Mouse (Mus musculus) G1E (cell line): ENCODE results near the gene Col18a1.

ENCODE experiments used
- CTCF ChIP-seq: IDR thresholded peaks from 2 replicates; pipeline ENCODE4 v1.5.1; 2012; ENCODE audit warnings: low read depth, low read length, inconsistent platforms, mixed read lengths
- GATA1 ChIP-seq: IDR thresholded peaks from 2 replicates; pipeline ENCODE4 v1.6.1; 2012; ENCODE audit warnings: borderline replicate concordance, low read length, inconsistent platforms, mixed read lengths
- POLR2AphosphoS5 ChIP-seq: IDR thresholded peaks from 2 replicates; pipeline ENCODE4 v1.6.1; 2012; ENCODE audit warnings: low read depth, low read length, inconsistent platforms; ENCODE audit not compliant: insufficient replicate concordance

DNA sequence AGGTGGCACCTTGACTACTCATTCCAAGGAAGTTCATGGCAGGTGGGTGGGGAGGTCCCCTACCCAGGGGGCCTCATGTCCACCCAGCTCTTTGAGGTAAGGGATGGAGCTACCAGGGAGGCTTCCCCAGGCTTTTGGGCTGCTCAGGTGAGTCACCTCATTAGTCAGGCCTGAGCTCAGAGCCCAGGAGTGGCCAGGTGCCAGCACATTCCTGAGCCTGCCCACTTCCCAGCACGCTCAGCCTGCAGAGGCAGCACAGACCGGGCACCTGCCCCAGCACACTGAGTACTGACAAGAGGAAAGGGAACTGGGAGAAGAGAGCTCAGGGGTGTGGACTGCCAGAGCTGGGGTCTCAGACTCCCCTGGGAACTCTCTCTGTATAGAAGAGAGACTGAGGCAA is 24.0 kb downstream of the Col18a1 start:
- TF ChIP-seq CTCF: no peak
- TF ChIP-seq POLR2AphosphoS5: no peak
- TF ChIP-seq GATA1: no peak
